Mouse (Mus musculus): Measurements from ENCODE around the gene Kctd3.
"Not testable (repeated sequence)": the region's sequence is repeated elsewhere in the genome, so short reads cannot be mapped to it uniquely, and the experiment has no call there.

Gene Kctd3

GRCm38 (mm10) chr1:189007239-189007979 lies at the start of gene Kctd3:
TSS of gene Kctd3 (minus strand) at chr1:189007841.
- DNase-seq: peak; percentile 97

- peak; percentile 8 for DNase-seq
Measured at GRCm38 (mm10) chr1:189057425-189057824, 49.8 kb upstream of the Kctd3 start.

GRCm38 (mm10) chr1:189055933-189056332 lies 48.3 kb upstream of the Kctd3 start:
- no peak for DNase-seq

GRCm38 (mm10) chr1:189054941-189055551 lies 47.4 kb upstream of the Kctd3 start:
- DNase-seq: no peak

- no peak for DNase-seq
Measured at GRCm38 (mm10) chr1:189054191-189054590, 46.5 kb upstream of the Kctd3 start.

GRCm38 (mm10) chr1:189052189-189052588 lies 44.5 kb upstream of the Kctd3 start:
- DNase-seq: no peak

GRCm38 (mm10) chr1:189050122-189050521 lies 42.5 kb upstream of the Kctd3 start:
- DNase-seq: no peak

- DNase-seq: no peak
Measured at GRCm38 (mm10) chr1:189048331-189048730, 40.7 kb upstream of the Kctd3 start.

- no peak for DNase-seq
Measured at GRCm38 (mm10) chr1:189047918-189048317, 40.3 kb upstream of the Kctd3 start.

- no peak for DNase-seq
Measured at GRCm38 (mm10) chr1:189046831-189047230, 39.2 kb upstream of the Kctd3 start.

- no peak for DNase-seq
Measured at GRCm38 (mm10) chr1:189046301-189046700, 38.7 kb upstream of the Kctd3 start.

GRCm38 (mm10) chr1:189041261-189041660 lies 33.6 kb upstream of the Kctd3 start:
- DNase-seq: no peak

- no peak for DNase-seq
Measured at GRCm38 (mm10) chr1:189039348-189039747, 31.7 kb upstream of the Kctd3 start.

- DNase-seq: not testable (repeated sequence)
Measured at GRCm38 (mm10) chr1:189032817-189033216, 25.2 kb upstream of the Kctd3 start.

- no peak for DNase-seq
Measured at GRCm38 (mm10) chr1:189030975-189031374, 23.3 kb upstream of the Kctd3 start.

- no peak for DNase-seq
Measured at GRCm38 (mm10) chr1:189028267-189028666, 20.6 kb upstream of the Kctd3 start.

GRCm38 (mm10) chr1:189026885-189027284 lies 19.2 kb upstream of the Kctd3 start:
- no peak for DNase-seq

GRCm38 (mm10) chr1:189023701-189024080 lies 16.1 kb upstream of the Kctd3 start:
- DNase-seq: no peak

- DNase-seq: no peak
Measured at GRCm38 (mm10) chr1:189022925-189023700, 15.5 kb upstream of the Kctd3 start.

- DNase-seq: no peak
Measured at GRCm38 (mm10) chr1:189015372-189015771, 7.7 kb upstream of the Kctd3 start.

- DNase-seq: no peak
Measured at GRCm38 (mm10) chr1:189013587-189013921, 5.9 kb upstream of the Kctd3 start.

- peak; percentile 65 for DNase-seq
Measured at GRCm38 (mm10) chr1:189012846-189013586, 5.4 kb upstream of the Kctd3 start.

GRCm38 (mm10) chr1:189010671-189011070 lies 3.0 kb upstream of the Kctd3 start:
- DNase-seq: no peak

All from liver (tissue).